9 mouse cellular contexts compared by ENCODE assay signal in genomic region chr5:132436901-132437300, GRCm38 (mm10).
DNase-seq lines count a peak whose midpoint lies in the region; ATAC-seq and TF ChIP-seq lines count a peak whose summit lies in the region.
"Had no signal": no experiment of that assay in that cellular context is flagged by ENCODE, and none has a peak within 500 bp of the region (broad histone marks: within the 10 kb centered on the region; RNA-seq: fewer than 3 reads in every experiment).

No protein-coding gene starts in this region.

- 36% methylated on average over 1 of the region's 1 CpGs for WGBS in kidney, embryonic 14.5 days
- 5% methylated on average over 1 of the region's 1 CpGs for WGBS in lung, postnatal 0 days

- no peak overlapping the region for H3K4me2 ChIP-seq in kidney, embryonic 14.5 days (replicated peaks; ENCODE audit: low read depth, low read length)
- no peak overlapping the region for H3K4me2 ChIP-seq in lung, postnatal 0 days (replicated peaks; ENCODE audit: low read depth, low read length)

- no peak overlapping the region for H3K9ac ChIP-seq in kidney, embryonic 14.5 days (ENCODE audit: low read depth, low read length)
- H3K9ac ChIP-seq in lung, postnatal 0 days (replicated peaks; ENCODE audit: low read depth) = no peak overlapping the region

- 0 out of 2 replicates have a peak, but pooled peaks cover 3% of the 10 kb centered on the region for H3K4me1 ChIP-seq in kidney, embryonic 14.5 days (ENCODE audit: control insufficient read depth, insufficient read depth, low read length)
- H3K4me1 ChIP-seq in lung, postnatal 0 days (ENCODE audit: insufficient read depth, low read depth, low read length) = peaks cover 7% of the 10 kb centered on the region; the same call in 1 of the 2 replicates

- H3K4me3 ChIP-seq in kidney, embryonic 14.5 days (ENCODE audit: low read length) = no peak overlapping the region
- H3K4me3 ChIP-seq in lung, postnatal 0 days (ENCODE audit: low read depth, low read length) = no peak overlapping the region

- no peak for ATAC-seq in kidney, embryonic 14.5 days (ENCODE audit: low FRiP score, low TSS enrichment)
- peak; percentile 40; the same call in 1 of the 2 replicates for ATAC-seq in lung, postnatal 0 days

- no peak overlapping the region for H3K27ac ChIP-seq in kidney, embryonic 14.5 days (ENCODE audit: low read depth, low read length)
- no peak overlapping the region for H3K27ac ChIP-seq in lung, postnatal 0 days (ENCODE audit: low read length)

- no peaks in the 10 kb centered on the region for H3K9me3 ChIP-seq in kidney, embryonic 14.5 days (ENCODE audit: control insufficient read depth, low read length)
- H3K9me3 ChIP-seq in lung, postnatal 0 days (ENCODE audit: low read length) = no peaks in the 10 kb centered on the region

- H3K27me3 ChIP-seq in kidney, embryonic 14.5 days (ENCODE audit: control insufficient read depth, insufficient read depth, low read length) = no peaks in the 10 kb centered on the region
- no peaks in the 10 kb centered on the region for H3K27me3 ChIP-seq in lung, postnatal 0 days (replicated peaks; ENCODE audit: insufficient read depth, low read length)

- TF ChIP-seq EP300 in lung, postnatal 0 days (IDR thresholded peaks at IDR 0.05) = no peak

- DNase-seq in kidney, adult 9 months = peak; percentile 12
- peak; percentile 71 for DNase-seq in adrenal gland, adult 8-10 months
- DNase-seq in heart, adult 9 months (ENCODE audit: low spot score in 2 of 2) = peak; percentile 22 to 50
- DNase-seq in lung, postnatal 0 days (ENCODE audit: low spot score) = peak; percentile 90
- no peak for DNase-seq in thymus, postnatal 36 days
- DNase-seq in B cell, adult 2 months = no peak
- no peak for DNase-seq in frontal cortex, postnatal 14 days (ENCODE audit: low spot score in 2 of 2)
- DNase-seq: left cerebral cortex, postnatal 4 days had no signal

- no peaks in the 10 kb centered on the region for H3K36me3 ChIP-seq in kidney, embryonic 14.5 days (ENCODE audit: control insufficient read depth, insufficient read depth, low read length)
- H3K36me3 ChIP-seq in lung, postnatal 0 days (ENCODE audit: insufficient read depth, low read length) = no peaks in the 10 kb centered on the region

- no peak for TF ChIP-seq CTCF in lung, postnatal 0 days (IDR thresholded peaks at IDR 0.05)

Comparison
In these comparisons a context has a peak if more than half of its experiments do, and no peak if none do; other contexts are left out.
1. DNase-seq: peak in kidney, adult 9 months (single experiment), adrenal gland, adult 8-10 months (single experiment), heart, adult 9 months (2 of 2) and lung, postnatal 0 days (single experiment); none in thymus, postnatal 36 days (0 of 2), B cell, adult 2 months (0 of 2) and frontal cortex, postnatal 14 days (0 of 2).